Mouse (Mus musculus) adrenal gland, adult 18-20 months (tissue): Measurements from ENCODE around the gene Pp2d1. TPM values are rescaled to one million over a fixed set of nuclear protein-coding genes. Genes with fewer than 3 reads are reported as not detected.

Experiments used
- DNase-seq, 2 experiments: peaks; one replicate each; pipeline ENCODE4 v3.0.0; 2021 to 2022; ENCODE audit warnings: low spot score in 2 of 2
- total RNA-seq, 2 experiments: library from RNA; stranded (reverse); gene quantifications; 1 replicate in 1 of 2; 2 replicates in 1 of 2; pipeline ENCODE4 v1.2.3; 2021

Gene Pp2d1
- total RNA-seq, 2 experiments from 2014 or later, result not detected

GRCm38 (mm10) chr17:53488291-53489006, 50.8 kb downstream of the Pp2d1 start:
- DNase-seq, result no peak

GRCm38 (mm10) chr17:53480433-53480832, 58.8 kb downstream of the Pp2d1 start:
- DNase-seq, result no peak

DNA sequence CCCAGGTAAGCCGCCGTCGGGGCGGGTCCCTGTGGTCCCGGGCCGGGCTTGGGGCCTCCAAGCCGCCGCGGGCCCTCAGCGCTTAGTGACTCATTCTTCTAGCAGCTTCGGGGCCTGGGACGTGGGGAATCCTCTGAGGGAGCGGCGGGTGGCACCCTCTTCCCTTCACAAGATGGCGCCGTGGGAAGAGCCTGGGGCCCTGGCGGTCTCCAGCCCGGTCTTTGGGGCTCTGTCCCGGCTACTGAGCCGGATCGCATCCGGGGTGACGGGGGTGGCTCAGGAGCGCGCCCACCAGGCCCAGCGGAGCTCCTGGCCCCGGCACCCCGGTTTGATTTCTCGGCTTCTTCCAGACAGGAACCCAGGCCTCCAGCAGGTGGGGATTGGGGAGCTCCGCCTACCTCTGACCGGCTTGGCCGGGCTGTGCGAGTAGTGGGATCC, 59.6 kb downstream of the Pp2d1 start:
- DNase-seq, result peak; percentile 65 to 66

GRCm38 (mm10) chr17:53478858-53479603, 60.2 kb downstream of the Pp2d1 start, which contains the start of gene Rab5a:
Rab5a (plus strand) TSS chr17:53479234.
- DNase-seq, result peak; percentile 99 to 100

DNA sequence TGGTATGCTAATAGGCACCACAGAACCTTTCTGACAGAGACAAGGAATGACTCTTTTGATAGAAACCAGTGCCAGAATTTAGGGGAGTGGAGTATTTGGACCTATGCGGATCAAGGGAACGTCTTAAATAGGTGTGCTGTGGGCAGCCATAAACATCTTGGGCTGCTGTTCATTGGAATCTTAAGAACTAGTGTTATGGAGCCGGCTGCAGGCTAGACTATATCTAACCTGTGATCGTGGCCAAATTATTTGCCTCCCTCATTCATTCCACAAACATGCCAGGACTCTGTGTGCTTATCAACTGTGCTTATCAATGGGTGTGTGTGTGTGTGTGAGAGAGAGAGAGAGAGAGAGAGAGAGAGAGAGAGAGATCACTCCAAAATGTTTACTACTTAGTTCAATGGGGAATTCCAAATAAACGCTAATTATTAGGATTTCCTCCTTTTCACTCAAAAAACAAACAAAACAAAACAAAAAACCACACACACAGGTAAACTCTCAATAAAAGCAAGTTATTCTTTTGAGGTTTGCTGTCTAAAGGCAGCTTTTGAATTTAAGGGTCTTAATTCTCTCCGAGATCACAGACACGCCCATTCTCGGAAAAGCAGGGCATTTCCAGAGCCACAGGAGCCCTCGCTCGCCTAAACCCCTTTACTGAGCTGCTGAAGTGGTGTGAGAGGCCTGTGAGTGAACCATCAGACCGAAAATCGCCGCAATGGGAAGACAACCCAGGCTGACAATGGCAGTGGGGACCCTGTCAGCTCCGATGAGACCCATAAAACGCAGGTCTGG, 61.0 kb downstream of the Pp2d1 start:
- DNase-seq, result no peak

DNA sequence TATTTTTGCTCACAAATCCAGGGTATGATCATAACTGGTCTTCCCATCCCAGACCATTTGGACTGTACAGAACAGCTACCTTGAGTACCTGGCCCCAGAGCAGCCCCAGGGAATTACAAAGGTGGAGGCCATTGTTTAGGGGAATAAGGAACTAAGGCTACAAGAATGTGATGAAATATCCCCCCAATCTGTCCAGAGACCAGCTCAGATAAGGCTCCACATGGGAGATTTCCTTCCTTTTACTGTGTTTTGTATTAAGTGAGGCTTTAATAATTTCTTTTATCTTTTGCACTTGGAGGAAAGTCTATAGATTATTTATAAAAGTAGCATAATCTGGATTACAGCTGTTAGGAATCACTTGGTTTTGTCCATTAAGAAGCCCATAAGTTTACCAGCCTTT, 70.6 kb downstream of the Pp2d1 start:
- no peak for DNase-seq

- DNase-seq, result no peak
Measured at GRCm38 (mm10) chr17:53465569-53465968, 73.7 kb downstream of the Pp2d1 start.

DNA sequence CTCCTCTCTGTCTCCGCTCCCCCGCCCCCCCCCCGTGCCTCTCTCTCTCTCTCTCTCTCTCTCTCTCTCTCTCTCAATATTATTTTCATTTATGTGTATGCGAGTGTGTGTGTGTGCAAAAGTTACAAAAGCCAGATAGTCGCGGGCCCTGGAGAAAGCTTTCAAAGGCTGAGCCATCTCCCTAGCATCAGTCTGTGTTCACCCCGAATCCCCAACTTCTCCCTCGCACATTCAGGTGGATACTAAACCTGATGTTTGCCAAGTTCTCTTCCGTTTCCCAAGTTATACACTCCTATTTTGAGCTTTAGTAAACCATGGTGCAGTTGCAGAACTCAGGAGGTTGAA, 75.8 kb downstream of the Pp2d1 start:
- no peak for DNase-seq

DNA sequence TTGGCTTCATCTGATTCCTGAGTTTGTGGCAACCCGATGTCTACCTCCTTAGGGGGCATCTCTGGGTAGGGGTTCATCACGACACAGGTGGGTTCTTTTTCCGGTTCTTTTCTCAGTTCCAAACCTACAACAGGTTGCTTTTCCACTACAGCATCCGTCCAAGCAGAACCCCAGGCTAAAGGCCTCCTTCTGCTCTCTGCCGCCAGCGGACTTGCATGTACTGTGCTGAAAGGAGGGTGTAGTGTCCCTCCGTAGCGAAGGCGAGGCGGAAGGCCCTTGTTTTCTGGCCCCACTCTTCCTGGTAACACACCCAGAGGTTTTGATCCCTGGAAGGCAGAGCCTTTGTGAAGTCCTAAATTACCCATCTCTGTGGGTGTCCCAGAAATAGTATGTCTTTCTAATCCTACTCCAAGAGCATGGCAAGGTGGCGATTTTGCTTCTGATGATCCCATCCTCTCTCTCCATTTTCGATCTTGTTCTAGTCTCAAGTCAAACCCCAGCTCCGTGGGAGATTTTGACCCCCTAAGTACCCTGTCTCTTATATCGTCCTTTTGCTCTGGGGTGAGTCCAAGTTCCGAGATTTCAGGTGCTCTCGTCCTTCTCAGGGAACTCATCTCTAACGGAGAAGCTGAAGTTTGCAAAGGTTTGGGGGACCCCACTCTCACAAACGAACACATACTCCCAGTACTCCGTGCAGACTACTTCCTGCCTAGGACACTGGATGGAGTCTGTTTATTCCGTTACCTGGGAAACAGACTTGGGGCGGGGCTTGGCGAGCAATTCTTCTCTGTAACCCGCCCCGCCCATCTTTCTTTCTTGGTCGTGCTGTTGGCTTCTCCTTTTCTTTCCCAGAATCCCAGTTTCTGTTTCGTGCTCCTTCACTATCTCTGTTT, 76.4 kb downstream of the Pp2d1 start, which contains the start of gene Efhb:
Gene Efhb, minus strand, starts transcription at position 719 of the 893 bp plus-strand sequence.
- DNase-seq, result peak; percentile 74 to 82

Other genes with a start within 250 kb of the Pp2d1 start
- gene Efhb, start 76.1 kb downstream of the Pp2d1 start, total RNA-seq, result under 1 TPM; 0.19 to 0.40 TPM
- 100 to 1,000 TPM in 1 of 2 experiments, 10 to 100 TPM in 1; 78.9 to 109 TPM for gene Rab5a, start 60.2 kb downstream of the Pp2d1 start, total RNA-seq
- gene Kat2b, start 27.4 kb upstream of the Pp2d1 start, total RNA-seq, result 10 to 100 TPM; 50.8 to 85.6 TPM
- gene Sgo1, start 149.9 kb upstream of the Pp2d1 start, total RNA-seq, result under 1 TPM; 0.33 to 0.51 TPM